Mouse (Mus musculus): ENCODE measurements around the gene Arhgef5.
A peak's percentile ranks its signal among the peaks of the same experiment; 100 is the strongest.
"Not testable (repeated sequence)": the region's sequence is repeated elsewhere in the genome, so short reads cannot be mapped to it uniquely, and the experiment has no call there.

Gene Arhgef5

GRCm38 (mm10) chr6:43265363-43266041, at the start of gene Arhgef5:
Gene Arhgef5 (plus strand): TSS chr6:43265582.
- DNase-seq (ENCODE audit: low spot score in 2 of 2) = peak in 1 of 2 experiments; percentile 21

GRCm38 (mm10) chr6:43231255-43231654, 34.1 kb upstream of the Arhgef5 start, which contains the start of gene Olfr47:
Gene Olfr47 (plus strand): TSS chr6:43231529.
- DNase-seq (ENCODE audit: low spot score in 2 of 2) = not testable (repeated sequence)

DNA sequence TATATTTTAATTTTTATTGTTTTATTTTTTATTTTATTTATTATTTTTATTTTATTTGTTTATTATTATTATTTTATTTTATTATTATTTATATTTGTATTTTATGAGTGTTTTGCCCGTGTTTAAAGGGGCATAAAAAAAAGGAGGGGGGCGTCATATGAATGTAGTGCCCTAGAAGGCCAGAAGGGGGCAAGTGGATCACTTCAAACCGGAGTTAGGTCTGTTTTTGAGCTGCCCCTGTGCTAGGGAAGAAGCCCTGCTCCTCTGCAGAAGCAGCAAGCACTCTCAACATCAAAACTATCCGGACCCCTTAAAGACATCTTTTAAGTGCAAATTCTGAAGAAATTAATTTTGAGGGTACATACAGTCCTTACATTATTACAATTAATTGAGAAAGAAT, 23.3 kb upstream of the Arhgef5 start:
- DNase-seq (ENCODE audit: low spot score in 2 of 2) = no peak

DNA sequence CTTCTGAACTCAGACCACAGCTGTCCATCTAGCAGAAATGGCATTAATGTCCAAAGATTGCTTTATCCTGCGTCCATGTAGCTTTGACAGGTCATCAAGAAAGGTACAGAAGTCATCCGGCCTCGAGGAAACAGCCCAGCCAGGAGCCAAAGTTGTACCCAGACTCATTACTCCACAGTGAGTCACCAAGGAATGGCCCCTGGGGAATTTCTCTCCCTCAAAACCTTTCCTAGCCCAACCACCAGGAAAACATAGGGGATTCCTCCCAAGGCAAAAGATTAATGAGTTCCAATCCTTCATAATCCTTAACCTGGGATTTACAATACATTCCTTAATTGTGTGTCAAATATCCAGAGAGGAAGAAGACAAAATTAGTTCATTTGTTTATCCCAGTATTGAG, 18.0 kb upstream of the Arhgef5 start:
- DNase-seq (ENCODE audit: low spot score in 2 of 2) = no peak

DNA sequence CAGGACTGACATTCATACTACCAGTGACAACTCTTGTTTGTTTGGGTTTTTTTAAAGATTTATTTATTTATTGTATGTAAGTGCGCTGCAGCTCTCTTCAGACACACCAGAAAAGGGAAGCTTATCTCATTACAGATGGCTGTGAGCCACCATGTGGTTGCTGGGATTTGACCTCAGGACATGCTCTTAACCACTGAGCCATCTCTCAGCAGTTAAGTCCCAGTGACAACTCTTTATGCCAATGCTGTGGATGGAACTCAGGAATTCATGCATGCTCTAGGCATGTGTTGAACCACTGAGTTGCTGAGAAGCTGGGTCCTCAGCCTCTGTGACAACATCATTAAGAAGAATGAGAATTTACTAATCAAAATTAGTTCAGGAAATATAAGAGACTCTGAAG, 12.4 kb upstream of the Arhgef5 start:
- no peak for DNase-seq (ENCODE audit: low spot score in 2 of 2)

DNA sequence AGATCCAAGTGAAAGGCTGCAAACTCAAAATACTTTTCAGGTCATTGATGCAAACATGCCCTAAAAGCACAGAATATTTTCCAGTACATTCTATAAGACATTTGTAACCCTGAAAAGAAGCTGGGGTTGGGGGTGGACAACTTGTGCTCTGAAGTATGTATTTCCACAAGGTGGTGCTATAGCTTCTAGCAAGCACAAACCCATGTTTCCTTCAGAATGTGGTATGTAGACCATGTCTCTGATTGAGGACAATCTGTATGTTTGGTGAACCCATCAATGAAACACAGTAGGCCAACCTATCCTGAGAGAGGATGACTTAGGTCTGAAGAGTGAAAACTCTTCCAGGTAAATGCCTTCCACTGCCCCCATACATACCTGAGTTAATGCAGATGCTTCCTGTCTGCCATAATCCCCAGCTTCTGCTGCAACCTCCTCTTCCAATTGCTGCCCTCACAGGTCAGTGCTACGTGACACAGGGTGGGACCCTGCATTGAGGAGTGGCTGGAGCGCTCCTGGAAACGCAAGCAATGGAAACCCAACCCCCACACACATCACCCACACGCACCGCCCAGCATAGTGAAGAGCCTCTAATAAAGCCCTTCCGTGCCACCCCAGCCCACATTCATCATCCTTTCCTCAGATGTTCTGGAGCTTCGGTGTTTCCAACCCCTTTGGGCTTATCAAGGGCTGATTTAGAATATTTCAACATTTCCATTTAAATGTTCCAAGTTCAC, 11.0 kb upstream of the Arhgef5 start:
- DNase-seq (ENCODE audit: low spot score in 2 of 2) = no peak

DNA sequence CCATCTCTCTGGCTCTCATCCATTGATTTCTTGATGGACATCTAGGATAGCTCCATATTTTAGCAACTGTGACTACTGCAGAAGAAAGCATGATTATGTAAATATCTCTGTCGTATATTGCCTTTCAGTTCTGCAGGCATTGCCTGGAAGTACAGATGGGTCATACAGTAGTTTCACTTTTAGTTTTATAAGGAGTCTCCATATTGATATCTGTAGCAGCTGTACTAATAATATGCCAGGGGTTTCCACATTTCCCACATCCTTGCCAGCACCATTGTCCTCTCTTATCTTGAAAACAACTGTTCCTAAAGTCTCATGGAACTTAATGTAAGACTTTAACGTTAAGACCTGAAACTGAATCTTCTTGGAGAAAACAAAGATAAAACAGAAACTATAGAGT, 4.6 kb upstream of the Arhgef5 start:
- no peak for DNase-seq (ENCODE audit: low spot score in 2 of 2)

DNA sequence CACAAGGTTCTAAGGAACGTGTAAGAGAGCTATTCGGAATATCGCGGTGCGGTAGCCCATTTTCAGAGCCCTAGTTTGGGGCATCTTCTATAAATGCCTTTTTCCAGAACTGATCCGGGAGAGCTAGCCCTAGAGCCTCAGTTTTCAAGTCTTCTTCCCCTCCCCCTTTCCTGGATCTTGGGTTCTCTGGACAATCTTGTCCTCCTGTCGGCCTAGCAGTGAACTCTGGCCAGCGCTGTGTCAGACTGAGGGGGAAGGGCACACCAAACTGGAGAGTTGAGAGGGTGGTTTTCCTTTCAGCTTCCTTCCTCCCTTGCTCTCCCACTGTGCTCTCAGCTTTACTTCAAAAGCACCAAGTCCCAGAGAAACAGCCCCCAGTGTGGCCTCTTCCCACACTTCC, 974 bp downstream of the Arhgef5 start:
- DNase-seq (ENCODE audit: low spot score in 2 of 2) = peak in 1 of 2 experiments; percentile 3

- no peak for DNase-seq (ENCODE audit: low spot score in 2 of 2)
Observed at GRCm38 (mm10) chr6:43272597-43272996, 7.2 kb downstream of the Arhgef5 start.

GRCm38 (mm10) chr6:43274123-43274522, 8.7 kb downstream of the Arhgef5 start:
- DNase-seq (ENCODE audit: low spot score in 2 of 2) = no peak

GRCm38 (mm10) chr6:43278247-43278646, 12.9 kb downstream of the Arhgef5 start:
- no peak for DNase-seq (ENCODE audit: low spot score in 2 of 2)

- DNase-seq (ENCODE audit: low spot score in 2 of 2) = no peak
Observed at GRCm38 (mm10) chr6:43280481-43280880, 15.1 kb downstream of the Arhgef5 start.

DNA sequence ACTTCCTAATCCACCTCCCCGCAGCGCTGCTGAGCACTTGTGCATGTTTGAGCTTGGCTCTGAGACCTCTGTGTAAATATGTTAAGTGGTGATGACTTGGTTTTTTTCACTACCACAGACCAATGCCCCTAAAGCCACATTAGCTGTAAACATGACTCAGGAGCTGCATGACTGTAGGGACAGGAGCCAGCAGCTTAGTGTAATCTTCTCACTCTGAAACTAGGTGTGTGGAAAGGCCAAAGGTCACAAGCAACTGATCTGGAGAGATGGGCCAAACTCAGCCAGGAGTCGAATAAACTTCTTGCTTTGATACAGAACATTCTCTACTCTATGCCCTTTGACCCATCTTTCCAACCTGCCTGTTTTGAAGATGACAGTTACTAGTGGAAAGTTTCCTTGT, 26.7 kb downstream of the Arhgef5 start:
- DNase-seq (ENCODE audit: low spot score in 2 of 2) = no peak

GRCm38 (mm10) chr6:43292471-43293076, 27.2 kb downstream of the Arhgef5 start:
- no peak for DNase-seq (ENCODE audit: low spot score in 2 of 2)

DNA sequence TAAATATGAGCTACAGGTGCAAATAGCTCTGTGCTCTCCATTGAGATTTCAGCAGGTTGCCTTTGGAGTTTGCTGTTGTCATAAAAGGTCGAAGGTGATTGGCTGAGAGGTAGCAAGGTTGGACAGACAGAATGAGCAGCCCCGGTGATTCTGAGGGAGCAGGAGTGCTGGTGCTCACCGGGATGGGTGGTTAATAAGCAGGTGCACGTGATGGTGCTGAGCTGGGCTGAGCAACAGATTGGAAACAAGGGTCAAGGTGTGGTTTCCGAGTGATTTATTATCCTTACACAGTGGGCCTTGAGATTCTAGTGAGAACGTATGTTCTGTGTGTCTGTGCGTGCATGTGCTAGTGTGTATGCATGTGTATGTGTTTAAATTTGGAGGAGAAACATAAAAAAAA, 27.8 kb downstream of the Arhgef5 start:
- no peak for DNase-seq (ENCODE audit: low spot score in 2 of 2)

DNA sequence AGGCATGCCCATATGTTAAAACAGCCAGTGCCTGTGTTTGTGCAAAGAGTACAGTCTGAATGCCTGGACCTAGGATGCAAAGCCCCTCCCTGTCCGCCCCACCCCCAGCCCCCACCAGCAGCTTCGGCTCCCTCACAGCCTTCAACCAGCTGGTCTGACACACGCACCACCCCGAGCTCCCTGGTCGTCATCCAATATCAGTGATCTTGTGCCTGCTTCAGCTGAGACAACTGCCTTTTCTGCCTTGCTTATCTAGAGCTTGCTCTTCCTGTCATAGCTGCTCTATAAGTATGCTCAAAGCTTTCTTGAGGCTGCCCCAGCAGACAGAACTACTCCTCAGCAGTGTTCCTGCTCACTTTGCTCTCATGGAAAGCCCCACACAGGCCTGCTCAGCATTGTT, 30.5 kb downstream of the Arhgef5 start:
- no peak for DNase-seq (ENCODE audit: low spot score in 2 of 2)

DNA sequence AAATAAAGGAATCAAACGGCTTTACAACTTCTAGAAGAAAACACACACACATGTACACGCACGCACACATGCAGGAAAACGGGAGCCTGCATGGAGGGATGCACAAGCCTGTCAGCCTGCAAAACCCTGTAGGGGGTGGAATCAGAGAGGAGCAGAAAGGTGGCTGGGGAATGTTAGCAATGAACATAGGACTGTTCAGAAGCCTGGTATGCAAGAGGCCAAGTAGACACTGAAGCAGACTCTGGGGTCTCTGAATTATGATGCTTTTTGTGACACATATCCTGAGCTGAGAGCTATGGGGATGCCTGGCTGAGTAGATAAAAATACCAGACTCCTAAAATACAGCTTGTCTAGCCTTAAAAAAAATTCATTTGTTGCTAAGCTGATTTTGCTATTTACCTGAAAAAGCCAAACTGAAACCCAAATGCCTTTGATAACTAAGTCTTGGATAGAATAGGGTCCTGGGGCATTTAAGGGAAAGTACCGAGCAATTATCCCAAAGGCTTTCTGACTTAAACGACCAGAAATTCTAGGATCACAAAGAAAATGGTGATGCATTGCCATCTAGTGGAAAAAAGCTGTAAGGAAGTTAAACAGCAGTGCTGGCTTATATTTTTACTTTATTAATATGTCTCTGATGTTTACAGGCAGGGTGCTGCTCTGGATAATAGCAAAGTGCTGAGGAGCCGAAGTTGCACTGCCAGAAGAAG, 31.6 kb downstream of the Arhgef5 start:
- no peak for DNase-seq (ENCODE audit: low spot score in 2 of 2)

DNA sequence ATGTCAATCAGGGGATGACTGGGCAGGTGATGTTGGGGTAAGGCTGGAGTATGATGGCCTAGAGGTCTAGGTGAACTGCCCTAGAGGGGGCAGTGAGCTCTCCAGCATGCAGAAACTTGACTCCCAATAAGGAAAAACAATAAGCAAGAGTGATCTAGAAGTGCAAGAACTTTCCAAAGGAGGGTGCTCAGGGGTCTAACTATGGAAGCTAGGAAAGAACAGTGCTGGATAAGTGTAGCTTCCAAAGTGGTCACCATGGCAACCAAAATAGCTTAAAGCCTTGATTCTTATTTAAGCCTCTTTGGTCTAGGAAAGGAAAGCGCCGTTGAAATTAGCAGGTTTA, 32.1 kb downstream of the Arhgef5 start:
- DNase-seq (ENCODE audit: low spot score in 2 of 2) = no peak

DNA sequence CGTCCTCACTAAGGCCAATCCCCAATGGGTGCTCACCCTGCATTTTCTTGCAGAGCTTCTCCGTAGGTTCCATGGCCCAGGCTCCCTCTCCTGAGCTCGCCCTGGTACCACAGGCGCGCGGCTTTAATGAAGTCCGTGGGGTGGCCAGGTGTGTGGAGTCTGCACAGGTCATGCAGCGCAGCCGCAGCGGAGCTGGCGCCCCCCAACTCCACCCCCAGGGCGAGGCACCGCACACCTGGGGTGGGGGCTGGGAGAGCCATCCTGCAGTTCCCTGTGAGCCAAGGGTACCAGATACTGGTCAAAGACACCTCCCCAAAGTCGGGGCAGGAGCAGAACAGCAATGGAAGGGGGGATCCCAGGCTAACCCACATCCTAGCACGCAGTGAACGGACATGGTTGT, 44.1 kb downstream of the Arhgef5 start, which contains the start of gene Nobox:
Gene Nobox, minus strand, starts transcription at position 101 of the 400 bp plus-strand sequence.
- no peak for DNase-seq (ENCODE audit: low spot score in 2 of 2)

DNA sequence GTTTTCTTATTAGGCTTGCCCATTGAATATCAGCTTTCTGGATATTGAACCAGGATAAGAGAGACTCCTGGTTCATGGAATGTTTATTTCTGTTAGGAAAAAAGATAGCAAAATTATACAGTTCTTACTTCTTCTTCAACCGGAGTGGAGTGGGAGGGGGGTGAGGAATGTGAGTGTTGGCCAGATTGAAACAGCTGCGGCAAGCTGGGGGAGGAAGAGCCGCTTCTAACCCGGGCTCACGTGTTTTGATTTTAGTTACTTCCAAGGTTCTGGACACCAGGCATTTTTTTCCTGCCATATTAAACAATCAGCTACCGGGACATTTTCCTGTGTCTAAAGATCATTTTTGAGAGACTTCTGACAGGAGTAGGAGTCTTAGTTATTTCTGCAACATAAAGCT, 44.7 kb downstream of the Arhgef5 start:
- DNase-seq (ENCODE audit: low spot score in 2 of 2) = no peak

DNA sequence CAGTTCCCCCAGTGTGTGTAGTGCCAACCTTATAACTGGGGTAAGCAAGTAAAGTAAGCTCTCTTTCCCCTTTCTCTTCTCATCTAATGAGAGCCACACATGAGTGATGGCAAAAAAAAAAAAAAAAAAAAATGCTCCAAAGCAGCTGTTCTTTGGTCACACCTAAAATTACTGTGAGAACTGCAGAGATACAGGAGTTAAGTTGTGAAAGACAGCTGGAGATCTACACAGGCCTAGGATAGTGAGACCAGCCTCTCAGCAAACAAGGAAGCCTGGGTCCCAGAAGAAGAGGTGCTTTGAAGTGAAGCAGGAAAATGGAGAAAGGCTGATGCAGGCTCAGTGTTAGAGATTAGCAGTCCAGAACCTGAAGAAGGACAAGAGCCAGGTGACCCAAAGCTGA, 47.2 kb downstream of the Arhgef5 start:
- DNase-seq (ENCODE audit: low spot score in 2 of 2) = no peak

- no peak for DNase-seq (ENCODE audit: low spot score in 2 of 2)
Observed at GRCm38 (mm10) chr6:43312961-43313656, 47.7 kb downstream of the Arhgef5 start.

Data from natural killer cell, adult 2 months (primary cell).